Mouse (Mus musculus) cortical plate, adult 2 months (tissue): ENCODE measurements around the gene Papolg.

ENCODE experiments used
- CTCF ChIP-seq: fragments of 200-500 bp; IDR thresholded peaks from 2 replicates; pipeline ENCODE4 v1.5.1; 2011; ENCODE audit warnings: mild to moderate bottlenecking, control low read depth, low read length; ENCODE audit not compliant: insufficient read depth; ENCODE audit errors: extremely low read depth
- POLR2A ChIP-seq: fragments of 200-500 bp; IDR thresholded peaks from 2 replicates; pipeline ENCODE4 v1.6.1; 2011; ENCODE audit warnings: mild to moderate bottlenecking, low read length, control low read depth; ENCODE audit not compliant: insufficient read depth; ENCODE audit errors: extremely low read depth

GRCm38 (mm10) chr11:23853306-23853705, 41.7 kb downstream of the Papolg start:
- TF ChIP-seq POLR2A (no peak), CTCF (no peak)
